Mouse (Mus musculus) limb, embryonic 11.5 days (tissue): Measurements from ENCODE around the gene Abt1. TPM values are rescaled to one million over a fixed set of nuclear protein-coding genes. Genes with fewer than 3 reads are reported as not detected.
"Not testable (repeated sequence)": the region's sequence is repeated elsewhere in the genome, so short reads cannot be mapped to it uniquely, and the experiment has no call there.

Experiments
- ATAC-seq: fragments of 200-750 bp; cut with Nextera tagmentation; 2 replicates; pipeline ENCODE4 v1.8.0; 2017; ENCODE audit warnings: low read depth; ENCODE audit not compliant: insufficient number of reproducible peaks, low FRiP score, low TSS enrichment
- DNase-seq: peaks from one replicate; pipeline ENCODE4 v3.0.0-alpha.2; 2015; ENCODE audit warnings: low spot score
- H3K27ac ChIP-seq: fragments of 300-500 bp; sonication (generic); replicated peaks from 2 replicates; pipeline ENCODE4 v1.5.1; 2014; ENCODE audit warnings: low read depth, mild to moderate bottlenecking, low read length
- H3K27me3 ChIP-seq: fragments of 300-500 bp; sonication (generic); 2 replicates; pipeline ENCODE4 v1.6.1; 2014; ENCODE audit warnings: mild to moderate bottlenecking, low read length, mixed read lengths; ENCODE audit not compliant: control insufficient read depth, insufficient read depth
- H3K36me3 ChIP-seq: fragments of 300-500 bp; sonication (generic); 2 replicates; pipeline ENCODE4 v1.6.1; 2014; ENCODE audit warnings: mild to moderate bottlenecking, low read length, moderate library complexity, mixed read lengths; ENCODE audit not compliant: control insufficient read depth, insufficient read depth
- H3K4me1 ChIP-seq: fragments of 300-500 bp; sonication (generic); 2 replicates; pipeline ENCODE4 v1.6.1; 2014; ENCODE audit warnings: low read length, mixed read lengths; ENCODE audit not compliant: control insufficient read depth, insufficient read depth
- H3K4me2 ChIP-seq: fragments of 300-500 bp; sonication (generic); 2 replicates; pipeline ENCODE4 v1.6.1; 2014; ENCODE audit warnings: low read depth, mild to moderate bottlenecking, moderate library complexity; ENCODE audit not compliant: severe bottlenecking
- H3K4me3 ChIP-seq: fragments of 300-500 bp; sonication (generic); 2 replicates; pipeline ENCODE4 v1.5.1; 2014; ENCODE audit warnings: low read depth, low read length
- H3K9ac ChIP-seq: fragments of 300-500 bp; sonication (generic); 2 replicates; pipeline ENCODE4 v1.6.1; 2014; ENCODE audit warnings: mild to moderate bottlenecking, low read length
- H3K9me3 ChIP-seq: fragments of 300-500 bp; sonication (generic); 2 replicates; pipeline ENCODE4 v1.6.1; 2016; ENCODE audit warnings: low read length; ENCODE audit not compliant: control insufficient read depth
- WGBS: fragments of 180-500 bp; shearing (Covaris S2); extraction: QIAGEN DNeasy Blood & Tissue Kit; methylation state at CpG from one replicate; pipeline ENCODE4 v1.1.7; 2014; 5-methylcytosine and 5-hydroxymethylcytosine counted together
- polyA plus RNA-seq: library from polyadenylated mRNA; unstranded; fragments of >200 nt; fragmentation: Nextera tagmentation; extraction: Ambion mirVana; gene quantifications from 2 replicates; pipeline ENCODE4 v1.2.1, GENCODE M21; 2014

Abt1 gene
- polyA plus RNA-seq, 1 experiment from 2014 or later: 17.4 TPM

- DNase-seq: no peak
- Histone ChIP-seq H3K9ac (no peak overlapping the region), H3K4me2 (peak overlapping the region; percentile 51; the same call in 1 of the 2 replicates), H3K27me3 (peaks cover 4% of the 10 kb centered on the region; the same call in 1 of the 2 replicates), H3K4me3 (no peak overlapping the region), H3K9me3 (no peaks in the 10 kb centered on the region), H3K36me3 (no peaks in the 10 kb centered on the region), H3K4me1 (no peaks in the 10 kb centered on the region), H3K27ac (no peak overlapping the region)
- 6% methylated on average over 24 of the region's 24 CpGs for WGBS
- no peak for ATAC-seq
These were observed 22.6 kb downstream of the Abt1 start for GRCm38 (mm10) chr13:23400771-23401682.

GRCm38 (mm10) chr13:23396913-23397312 lies 26.8 kb downstream of the Abt1 start:
- H3K36me3 ChIP-seq, H3K27ac ChIP-seq, H3K4me3 ChIP-seq, ATAC-seq, H3K9me3 ChIP-seq, H3K9ac ChIP-seq, H3K4me2 ChIP-seq, H3K4me1 ChIP-seq: not testable (repeated sequence)
- WGBS: 10% methylated on average over 14 of the region's 14 CpGs
- DNase-seq: peak; percentile 66
- H3K27me3 ChIP-seq: peaks cover 11% of the 10 kb centered on the region

- under 1% methylated on average over 31 of the region's 31 CpGs for WGBS
- Histone ChIP-seq H3K4me2 (peak overlapping the region; percentile 76), H3K36me3 (no peaks in the 10 kb centered on the region), H3K4me1 (0 out of 2 replicates have a peak, but pooled peaks cover 3% of the 10 kb centered on the region), H3K27ac (no peak overlapping the region), H3K4me3 (peak overlapping the region; percentile 44), H3K9me3 (no peaks in the 10 kb centered on the region), H3K27me3 (peaks cover 11% of the 10 kb centered on the region), H3K9ac (peak overlapping the region; percentile 40)
- DNase-seq: peak; percentile 73
- ATAC-seq: no peak
These were observed 27.4 kb downstream of the Abt1 start for GRCm38 (mm10) chr13:23396246-23396703.

GRCm38 (mm10) chr13:23395301-23396245 lies 28.1 kb downstream of the Abt1 start:
- H3K27ac ChIP-seq: no peak overlapping the region
- H3K4me3 ChIP-seq: peak overlapping the region; percentile 44
- H3K36me3 ChIP-seq: no peaks in the 10 kb centered on the region
- DNase-seq (peak; percentile 69), ATAC-seq (no peak)
- peak overlapping the region; percentile 18; the same call in 1 of the 2 replicates for H3K9ac ChIP-seq
- WGBS: 3% methylated on average over 43 of the region's 43 CpGs
- H3K27me3 ChIP-seq: peaks cover 11% of the 10 kb centered on the region
- H3K4me1 ChIP-seq: 0 out of 2 replicates have a peak, but pooled peaks cover 3% of the 10 kb centered on the region
- H3K9me3 ChIP-seq: no peaks in the 10 kb centered on the region
- H3K4me2 ChIP-seq: peak overlapping the region; percentile 76

- DNase-seq: no peak
- ATAC-seq: no peak
- Histone ChIP-seq H3K4me3 (no peak overlapping the region), H3K27ac (no peak overlapping the region), H3K4me1 (no peaks in the 10 kb centered on the region), H3K27me3 (no peaks in the 10 kb centered on the region), H3K4me2 (no peak overlapping the region), H3K36me3 (no peaks in the 10 kb centered on the region), H3K9me3 (no peaks in the 10 kb centered on the region), H3K9ac (no peak overlapping the region)
- WGBS: 80% methylated on average over 1 of the region's 1 CpGs
These were observed 36.1 kb downstream of the Abt1 start for GRCm38 (mm10) chr13:23387548-23387947.

GRCm38 (mm10) chr13:23383127-23383526 lies 40.5 kb downstream of the Abt1 start:
- Histone ChIP-seq H3K4me1 (no peaks in the 10 kb centered on the region), H3K9ac (no peak overlapping the region), H3K27ac (no peak overlapping the region), H3K9me3 (no peaks in the 10 kb centered on the region), H3K27me3 (no peaks in the 10 kb centered on the region), H3K4me2 (no peak overlapping the region), H3K36me3 (no peaks in the 10 kb centered on the region), H3K4me3 (no peak overlapping the region)
- ATAC-seq: no peak
- WGBS: 60% methylated on average over 1 of the region's 1 CpGs
- DNase-seq: no peak

- WGBS: 61% methylated on average over 1 of the region's 1 CpGs
- no peak overlapping the region for H3K9ac ChIP-seq
- no peaks in the 10 kb centered on the region for H3K36me3 ChIP-seq
- no peaks in the 10 kb centered on the region for H3K27me3 ChIP-seq
- no peak overlapping the region for H3K4me3 ChIP-seq
- DNase-seq: no peak
- H3K9me3 ChIP-seq: no peaks in the 10 kb centered on the region
- no peaks in the 10 kb centered on the region for H3K4me1 ChIP-seq
- no peak for ATAC-seq
- no peak overlapping the region for H3K27ac ChIP-seq
- no peak overlapping the region for H3K4me2 ChIP-seq
These were observed 51.2 kb downstream of the Abt1 start for GRCm38 (mm10) chr13:23372433-23372832.

GRCm38 (mm10) chr13:23370075-23370474 lies 53.6 kb downstream of the Abt1 start:
- H3K9ac ChIP-seq: no peak overlapping the region
- no peaks in the 10 kb centered on the region for H3K36me3 ChIP-seq
- no peaks in the 10 kb centered on the region for H3K27me3 ChIP-seq
- H3K4me3 ChIP-seq: no peak overlapping the region
- DNase-seq (no peak), ATAC-seq (no peak)
- no peaks in the 10 kb centered on the region for H3K4me1 ChIP-seq
- H3K9me3 ChIP-seq: no peaks in the 10 kb centered on the region
- H3K27ac ChIP-seq: no peak overlapping the region
- WGBS: 92% methylated on average over 4 of the region's 4 CpGs
- H3K4me2 ChIP-seq: peak overlapping the region; percentile 56; the same call in 1 of the 2 replicates
